Mouse (Mus musculus): ENCODE results near the gene Olfr701.

DNA sequence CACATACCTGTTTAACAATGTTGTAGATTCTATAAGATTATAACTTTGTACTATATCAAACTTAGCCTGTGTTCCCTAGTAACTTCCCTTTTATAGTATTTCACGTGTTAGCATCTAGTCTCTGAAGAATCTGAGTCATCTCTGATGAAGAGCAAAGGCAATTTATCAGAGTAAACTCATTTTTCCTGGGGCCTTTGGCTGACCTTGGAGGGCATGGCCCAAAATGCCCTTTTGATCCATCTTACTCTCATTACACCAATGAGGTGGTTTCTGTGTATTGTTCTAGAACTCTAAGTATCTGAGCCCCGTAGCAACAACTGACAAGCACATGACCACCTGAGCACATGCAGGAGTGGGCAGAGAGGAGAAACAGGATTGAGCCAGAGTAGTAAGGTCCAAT, at the start of gene Olfr701:
- TF ChIP-seq ZNF384 (IDR thresholded peaks at IDR 0.05; ENCODE audit: low read depth, low read length) (no peak), MAFK (IDR thresholded peaks at IDR 0.05; ENCODE audit: insufficient read depth, low read depth, low read length) (no peak), CHD2 (IDR thresholded peaks at IDR 0.05; ENCODE audit: low read depth, low read length) (no peak)

All from ES-E14 (cell line).